Mouse (Mus musculus) embryonic fibroblast, embryonic 13.5 days (primary cell): Measurements from ENCODE around the gene Lrrc56. TPM values are rescaled to one million over a fixed set of nuclear protein-coding genes. Genes with fewer than 3 reads are reported as not detected.

Experiments used
- H3K27ac ChIP-seq: 2 replicates; pipeline ENCODE4 v1.5.1; 2012; ENCODE audit warnings: low read length, control low read depth, inconsistent platforms; ENCODE audit not compliant: insufficient read depth
- H3K4me1 ChIP-seq: 2 replicates; pipeline ENCODE4 v1.6.1; 2011; ENCODE audit warnings: low read length; ENCODE audit not compliant: control insufficient read depth, insufficient read depth
- H3K4me3 ChIP-seq: 2 replicates; pipeline ENCODE4 v1.5.1; 2011; ENCODE audit warnings: mild to moderate bottlenecking, control low read depth, low read length; ENCODE audit not compliant: insufficient read depth
- CTCF ChIP-seq: IDR thresholded peaks from 2 replicates; pipeline ENCODE4 v1.5.1; 2011; ENCODE audit warnings: mild to moderate bottlenecking, control low read depth, low read length, moderate library complexity, borderline replicate concordance; ENCODE audit not compliant: insufficient read depth
- POLR2A ChIP-seq: IDR thresholded peaks from 2 replicates; pipeline ENCODE4 v1.6.1; 2011; ENCODE audit warnings: low read depth, mild to moderate bottlenecking, control low read depth, low read length, moderate library complexity
- polyA plus RNA-seq: library from polyadenylated mRNA; stranded (reverse); fragments of >200 nt; gene quantifications from 2 replicates; pipeline ENCODE4 v1.2.4, GENCODE M21; 2011; ENCODE audit warnings: low read depth; ENCODE audit not compliant: missing spikeins, insufficient read length

Gene Lrrc56
- polyA plus RNA-seq, 1 experiment, result 1.9 TPM

GRCm38 (mm10) chr7:141204546-141204945 is 10.6 kb downstream of the Lrrc56 start:
- Histone ChIP-seq H3K4me1 (no peaks in the 10 kb centered on the region), H3K27ac (no peak overlapping the region), H3K4me3 (no peak overlapping the region)
- TF ChIP-seq CTCF (no peak), POLR2A (no peak)

- Histone ChIP-seq H3K4me3 (no peak overlapping the region), H3K4me1 (no peaks in the 10 kb centered on the region), H3K27ac (no peak overlapping the region)
- TF ChIP-seq POLR2A, result no peak
- no peak for TF ChIP-seq CTCF
These were observed 11.5 kb downstream of the Lrrc56 start for GRCm38 (mm10) chr7:141205504-141205903.

DNA sequence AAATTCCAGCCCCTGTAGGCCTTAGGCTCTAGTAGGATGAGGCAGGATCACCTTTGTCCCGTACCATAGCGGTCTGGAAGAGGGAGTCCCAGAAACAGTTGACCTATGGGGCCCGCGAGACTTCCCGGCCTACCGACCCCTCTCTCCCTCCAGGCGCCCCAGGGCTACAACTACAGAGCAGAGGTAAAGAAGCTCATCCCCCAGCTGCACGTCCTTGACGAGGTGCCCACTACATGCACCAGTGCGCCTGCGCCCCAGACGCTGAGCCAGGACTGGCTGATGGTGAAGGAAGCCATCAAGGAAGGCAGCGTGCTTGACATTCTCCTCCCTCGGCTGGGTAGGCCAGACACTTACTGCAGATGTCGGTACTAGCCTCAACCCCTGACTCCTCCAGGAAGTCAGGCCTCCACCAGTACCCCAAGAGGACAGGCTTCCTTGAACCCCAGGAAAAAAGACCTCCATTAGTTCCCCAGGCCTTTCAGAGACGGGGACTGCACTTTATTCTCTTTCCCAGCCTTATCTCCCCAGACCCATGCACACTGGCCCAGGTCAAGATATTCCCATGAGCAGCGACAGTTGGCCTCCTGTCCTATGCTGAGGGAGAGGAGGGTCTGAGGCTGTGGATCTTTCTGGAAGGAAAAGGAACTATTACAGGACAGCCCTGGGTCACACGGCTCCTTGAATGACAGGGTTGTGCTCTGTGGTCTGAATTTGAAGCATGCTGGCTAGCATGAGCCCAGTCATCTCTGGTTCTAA is 12.4 kb downstream of the Lrrc56 start:
- TF ChIP-seq CTCF, result no peak
- no peak for TF ChIP-seq POLR2A
- H3K4me3 ChIP-seq, result no peak overlapping the region
- H3K27ac ChIP-seq, result no peak overlapping the region
- H3K4me1 ChIP-seq, result no peaks in the 10 kb centered on the region

- Histone ChIP-seq H3K27ac (no peak overlapping the region), H3K4me3 (no peak overlapping the region), H3K4me1 (no peaks in the 10 kb centered on the region)
- TF ChIP-seq POLR2A (no peak), CTCF (no peak)
These were observed 15.6 kb downstream of the Lrrc56 start for GRCm38 (mm10) chr7:141209526-141209925.

DNA sequence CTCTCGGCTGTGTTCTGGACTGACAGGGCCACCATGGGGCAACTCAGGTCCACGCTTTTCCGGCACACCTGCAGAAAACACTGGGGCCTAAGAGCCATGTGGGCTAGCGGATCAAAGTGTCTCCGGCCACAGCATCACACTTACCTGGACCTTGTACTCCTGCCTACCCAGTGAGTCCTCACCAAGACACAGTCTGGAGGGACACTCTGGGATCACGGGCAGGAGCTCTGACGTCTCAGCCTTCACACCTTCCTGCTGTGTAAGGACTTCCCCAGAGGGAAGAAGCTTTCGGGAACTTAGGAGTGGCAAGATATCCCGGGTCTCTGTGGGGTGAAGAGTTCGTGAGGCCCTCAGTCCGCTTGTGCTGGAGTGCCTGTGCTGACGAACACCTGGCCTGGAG is 16.2 kb downstream of the Lrrc56 start:
- TF ChIP-seq CTCF (no peak), POLR2A (no peak)
- no peak overlapping the region for H3K27ac ChIP-seq
- H3K4me1 ChIP-seq, result no peaks in the 10 kb centered on the region
- H3K4me3 ChIP-seq, result no peak overlapping the region

DNA sequence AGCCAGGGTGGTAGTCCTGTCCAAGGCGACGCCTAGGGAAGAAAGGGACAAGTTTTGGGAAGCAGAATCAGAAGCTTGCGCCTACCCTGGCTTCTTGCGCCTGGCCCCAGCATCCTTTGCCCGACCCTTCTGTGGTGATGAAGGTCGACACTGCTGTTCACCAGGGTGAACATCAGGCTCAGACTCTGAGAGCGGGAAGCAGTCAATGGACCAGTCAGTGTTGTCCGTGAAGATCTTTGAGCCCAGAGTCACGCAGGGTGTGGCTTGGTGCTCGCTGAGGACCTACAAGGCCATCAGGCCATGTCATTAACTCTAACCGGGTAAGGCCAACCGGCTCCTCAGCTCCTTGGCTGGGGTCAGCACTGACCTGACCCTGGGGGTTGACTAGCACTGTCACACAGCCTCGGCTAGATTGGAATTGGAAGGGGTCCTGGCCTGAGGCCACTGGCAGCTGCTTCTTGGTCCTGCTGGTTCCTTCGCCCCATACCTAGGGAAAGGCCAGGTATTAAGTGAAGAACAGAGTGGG is 16.7 kb downstream of the Lrrc56 start:
- H3K27ac ChIP-seq, result no peak overlapping the region
- no peak overlapping the region for H3K4me3 ChIP-seq
- H3K4me1 ChIP-seq, result no peaks in the 10 kb centered on the region
- TF ChIP-seq CTCF (no peak), POLR2A (no peak)

- H3K27ac ChIP-seq, result no peak overlapping the region
- H3K4me3 ChIP-seq, result no peak overlapping the region
- no peak for TF ChIP-seq POLR2A
- H3K4me1 ChIP-seq, result no peaks in the 10 kb centered on the region
These were observed 19.2 kb downstream of the Lrrc56 start for GRCm38 (mm10) chr7:141213133-141213532.

DNA sequence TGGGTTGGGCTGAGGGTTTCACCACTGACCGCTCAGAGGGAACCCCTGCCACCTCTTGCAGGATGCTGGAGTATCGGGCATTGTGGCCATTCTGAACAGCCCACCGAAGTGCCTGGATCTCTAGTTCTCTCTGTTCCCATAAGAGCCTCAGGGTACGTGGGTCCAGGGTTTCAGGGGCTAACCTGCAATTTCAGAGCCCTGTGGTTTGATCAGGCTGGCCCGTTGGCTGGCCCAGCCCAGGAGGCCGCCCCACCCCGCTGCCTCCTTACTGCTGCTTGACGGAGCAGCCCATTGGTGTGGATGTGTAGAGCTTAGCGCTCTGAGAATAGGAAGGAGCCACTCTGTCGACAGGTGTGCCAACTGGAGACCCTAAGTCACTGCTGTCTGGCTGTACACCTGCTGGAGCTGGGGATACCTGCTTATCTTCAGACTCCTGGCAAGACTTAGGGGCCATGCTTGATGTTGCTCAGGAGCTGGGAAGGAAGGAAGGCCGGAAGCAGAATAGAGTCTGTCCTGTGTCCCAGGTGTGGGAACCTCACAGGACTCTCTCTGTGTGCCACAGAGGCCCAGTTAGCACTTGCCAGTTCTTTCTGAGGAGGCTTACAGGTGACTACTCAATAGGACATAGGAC is 19.8 kb downstream of the Lrrc56 start, which contains the start of gene Lmntd2:
TSS of gene Lmntd2 (minus strand) at position 476 of the 631 bp plus-strand sequence.
- Histone ChIP-seq H3K4me1 (no peaks in the 10 kb centered on the region), H3K4me3 (peak within 1 kb of the TSS; percentile 74; the same call in 1 of the 2 replicates), H3K27ac (no peak within 1 kb of the TSS)
- no peak for TF ChIP-seq POLR2A
- TF ChIP-seq CTCF, result no peak

GRCm38 (mm10) chr7:141214310-141214709 is 20.4 kb downstream of the Lrrc56 start:
- no peaks in the 10 kb centered on the region for H3K4me1 ChIP-seq
- H3K27ac ChIP-seq, result no peak overlapping the region
- TF ChIP-seq CTCF (no peak), POLR2A (no peak)
- H3K4me3 ChIP-seq, result no peak overlapping the region
